Mouse (Mus musculus): ENCODE results near the gene Rab40c.

- TF ChIP-seq CTCF (IDR thresholded peaks at IDR 0.05) (no peak), EP300 (IDR thresholded peaks at IDR 0.05) (no peak)
These were observed 23.7 kb upstream of the Rab40c start for GRCm38 (mm10) chr17:25943221-25943620.

Data from lung, postnatal 0 days (tissue).